Mouse (Mus musculus): ENCODE measurements around the gene Ephb4.

- no peak for TF ChIP-seq TAL1 (conservative IDR thresholded peaks at IDR 0.05; ENCODE audit: low read depth, low read length)
- no peak for TF ChIP-seq CTCF (IDR thresholded peaks at IDR 0.05; ENCODE audit: low read depth, low read length)
- no peak for TF ChIP-seq GATA1 (IDR thresholded peaks at IDR 0.05; ENCODE audit: borderline replicate concordance, low read length)
- no peak for TF ChIP-seq POLR2AphosphoS5 (IDR thresholded peaks at IDR 0.05; ENCODE audit: insufficient replicate concordance, low read depth, low read length)
Observed at GRCm38 (mm10) chr5:137339290-137339979, 10.5 kb upstream of the Ephb4 start.

Data from G1E (cell line).